Mouse (Mus musculus) kidney, adult 18-20 months (tissue): ENCODE results near the gene Adamts9.
A peak's percentile ranks its signal among the peaks of the same experiment; 100 is the strongest.

Experiments
- DNase-seq: peaks from one replicate; pipeline ENCODE4 v3.0.0; 2021

Gene Adamts9

GRCm38 (mm10) chr6:92858721-92859510 is 84.4 kb downstream of the Adamts9 start:
- peak; percentile 57 for DNase-seq

- DNase-seq, result no peak
These were observed 85.5 kb downstream of the Adamts9 start for GRCm38 (mm10) chr6:92857761-92858160.

GRCm38 (mm10) chr6:92854873-92855272 is 88.4 kb downstream of the Adamts9 start:
- no peak for DNase-seq

- DNase-seq, result peak; percentile 40
These were observed 93.0 kb downstream of the Adamts9 start for GRCm38 (mm10) chr6:92850250-92850649.

- no peak for DNase-seq
These were observed 94.1 kb downstream of the Adamts9 start for GRCm38 (mm10) chr6:92849208-92849607.

- no peak for DNase-seq
These were observed 96.7 kb downstream of the Adamts9 start for GRCm38 (mm10) chr6:92846614-92847013.

GRCm38 (mm10) chr6:92845898-92846297 is 97.4 kb downstream of the Adamts9 start:
- no peak for DNase-seq

GRCm38 (mm10) chr6:92843474-92843873 is 99.8 kb downstream of the Adamts9 start:
- DNase-seq, result no peak

GRCm38 (mm10) chr6:92842000-92842399 is 101.3 kb downstream of the Adamts9 start:
- no peak for DNase-seq

- no peak for DNase-seq
These were observed 112.2 kb downstream of the Adamts9 start for GRCm38 (mm10) chr6:92831106-92831505.

- DNase-seq, result no peak
These were observed 114.1 kb downstream of the Adamts9 start for GRCm38 (mm10) chr6:92829148-92829547.

- DNase-seq, result no peak
These were observed 115.9 kb downstream of the Adamts9 start for GRCm38 (mm10) chr6:92827360-92827759.

GRCm38 (mm10) chr6:92826561-92826960 is 116.7 kb downstream of the Adamts9 start:
- DNase-seq, result no peak

GRCm38 (mm10) chr6:92823991-92824390 is 119.3 kb downstream of the Adamts9 start:
- DNase-seq, result no peak

GRCm38 (mm10) chr6:92822006-92822405 is 121.3 kb downstream of the Adamts9 start:
- DNase-seq, result no peak

- no peak for DNase-seq
These were observed 121.7 kb downstream of the Adamts9 start for GRCm38 (mm10) chr6:92821606-92822005.

GRCm38 (mm10) chr6:92817661-92818060 is 125.6 kb downstream of the Adamts9 start:
- no peak for DNase-seq

- peak; percentile 32 for DNase-seq
These were observed 127.0 kb downstream of the Adamts9 start, which contains the start of gene A730049H05Rik for GRCm38 (mm10) chr6:92816311-92816751. Gene A730049H05Rik (plus strand): TSS chr6:92816478.

GRCm38 (mm10) chr6:92812702-92813370 is 130.5 kb downstream of the Adamts9 start:
- DNase-seq, result no peak

- no peak for DNase-seq
These were observed 131.7 kb downstream of the Adamts9 start for GRCm38 (mm10) chr6:92811566-92811965.

- DNase-seq, result no peak
These were observed 132.7 kb downstream of the Adamts9 start for GRCm38 (mm10) chr6:92810628-92811027.

- DNase-seq, result no peak
These were observed 133.5 kb downstream of the Adamts9 start for GRCm38 (mm10) chr6:92809818-92810217.

- no peak for DNase-seq
These were observed 138.9 kb downstream of the Adamts9 start for GRCm38 (mm10) chr6:92804254-92804971.
